In the genomic region with DNA sequence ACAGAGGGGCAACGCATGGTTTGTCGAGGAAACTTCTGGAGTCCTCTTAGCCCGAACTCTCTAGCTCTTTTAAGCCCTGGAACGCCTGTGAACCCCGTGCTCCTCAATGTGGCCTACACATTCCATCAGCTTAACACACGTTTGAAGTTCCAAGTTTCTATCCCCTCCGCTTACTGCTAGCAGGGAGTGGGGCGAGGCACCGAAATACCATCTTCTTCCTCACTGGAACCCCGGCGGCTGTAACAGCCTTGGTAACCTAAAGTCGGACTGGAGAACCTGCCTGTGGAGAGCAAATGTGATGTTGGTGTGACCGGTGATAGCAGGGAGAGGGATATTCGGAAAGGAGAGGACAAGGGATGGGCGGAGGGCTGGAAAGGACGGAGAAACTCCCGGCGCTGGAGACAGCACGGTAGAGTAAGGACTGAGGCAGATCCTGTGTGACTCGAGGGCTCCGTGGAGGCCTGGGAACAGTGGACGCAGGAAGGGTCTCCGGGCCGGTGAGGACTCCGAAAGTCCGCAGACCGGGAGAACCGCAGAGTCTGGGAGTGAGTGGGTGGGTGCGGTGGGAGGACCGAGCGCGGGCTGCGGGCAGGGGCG, we compare ENCODE assay signal across 8 mouse cellular contexts. TPM values are rescaled to one million over a fixed set of nuclear protein-coding genes. Genes with fewer than 3 reads are reported as not detected.
DNase-seq lines count a peak whose midpoint lies in the region; ATAC-seq lines count a peak whose summit lies in the region.

No protein-coding gene starts in this region.

- peaks cover 26% of the 10 kb centered on the region for H3K4me1 ChIP-seq in liver, embryonic 12.5 days

- no peaks in the 10 kb centered on the region for H3K36me3 ChIP-seq in liver, embryonic 12.5 days

- H3K4me2 ChIP-seq in liver, embryonic 12.5 days, result peak overlapping the region; percentile 74

- H3K27ac ChIP-seq in liver, embryonic 12.5 days, result no peak overlapping the region

- no peaks in the 10 kb centered on the region for H3K9me3 ChIP-seq in liver, embryonic 12.5 days (replicated peaks)

- peak overlapping the region; percentile 58 for H3K4me3 ChIP-seq in liver, embryonic 12.5 days

- WGBS in liver, embryonic 12.5 days (ENCODE audit: insufficient replicate concordance), result 2% methylated on average over 33 of the region's 34 CpGs

- H3K9ac ChIP-seq in liver, embryonic 12.5 days, result no peak overlapping the region

- no peak for DNase-seq in frontal cortex, postnatal 14 days (ENCODE audit: low spot score in 2 of 2)
- DNase-seq in urinary bladder, adult 2 months (ENCODE audit: low spot score), result peak; percentile 48
- no peak for DNase-seq in urinary bladder, postnatal 4 days (ENCODE audit: low spot score in 2 of 2)
- no peak for DNase-seq in ovary, postnatal 14 days (ENCODE audit: low spot score)
- DNase-seq in thymus, postnatal 0 days (ENCODE audit: low spot score), result no peak
- no peak for DNase-seq in cerebellum, postnatal 4 days (ENCODE audit: low spot score in 2 of 2)

- peaks cover 95% of the 10 kb centered on the region for H3K27me3 ChIP-seq in liver, embryonic 12.5 days (replicated peaks)

- peak; percentile 10 for ATAC-seq in frontal cortex, adult (ENCODE audit: low TSS enrichment)
- peak; percentile 6; the same call in 1 of the 2 replicates for ATAC-seq in liver, embryonic 12.5 days

RNA-seq across cellular contexts. Expression of a gene that starts 0.5 kb away (rescaled TPM):
- polyA plus RNA-seq in urinary bladder, adult 2 months (2012; rRNA removed), result 4.1 and 5.8 TPM in 2 replicates
- 0.25 and 0.28 TPM in 2 replicates for polyA plus RNA-seq in liver, embryonic 12.5 days (2016; fragmentation: Nextera tagmentation; extraction: Ambion mirVana)
- polyA plus RNA-seq in thymus, postnatal 0 days (2015; fragmentation: Nextera tagmentation; extraction: Ambion mirVana), result 0.75 TPM in 2 replicates
